Mouse (Mus musculus): ENCODE measurements around the gene Foxn3.

Gene Foxn3

DNA sequence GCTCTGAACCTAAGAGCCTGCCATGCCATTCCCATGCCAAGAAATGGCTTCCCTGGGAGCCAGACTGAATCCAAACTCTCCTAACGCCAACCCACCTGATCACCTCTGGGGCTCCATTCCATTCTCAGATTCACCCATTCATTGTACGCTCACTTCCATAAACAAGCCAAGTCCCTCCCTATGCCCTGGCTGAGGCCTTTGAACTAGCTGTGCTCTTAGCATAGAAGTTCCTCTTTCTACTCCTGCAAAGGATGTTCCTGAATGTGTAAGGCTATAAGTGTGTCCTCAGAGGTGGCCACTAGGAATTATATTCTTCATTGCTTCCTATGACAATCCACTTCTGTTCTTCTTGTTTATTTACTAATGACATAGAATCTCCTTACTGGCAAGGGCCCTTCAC, 40.5 kb downstream of the Foxn3 start:
- DNase-seq: no peak

DNA sequence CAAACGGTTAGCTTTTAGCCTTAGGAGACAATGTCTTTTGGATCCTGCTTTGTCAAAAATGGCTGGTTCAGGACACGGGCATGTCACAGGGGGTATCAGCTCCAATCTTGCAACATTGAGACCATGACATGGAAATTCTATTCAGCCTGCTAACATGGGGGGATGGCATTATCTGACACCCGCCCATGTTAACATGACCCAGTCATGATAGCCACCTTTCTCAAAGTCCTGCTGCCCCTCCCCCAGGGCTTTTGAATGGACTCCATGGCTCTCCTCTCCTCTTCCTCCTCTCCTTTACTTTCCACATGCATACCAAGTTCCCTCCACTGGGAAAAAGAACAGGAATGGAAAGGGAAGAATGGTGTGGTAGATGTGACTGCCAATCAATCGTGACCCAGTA, 43.5 kb downstream of the Foxn3 start:
- DNase-seq: no peak

DNA sequence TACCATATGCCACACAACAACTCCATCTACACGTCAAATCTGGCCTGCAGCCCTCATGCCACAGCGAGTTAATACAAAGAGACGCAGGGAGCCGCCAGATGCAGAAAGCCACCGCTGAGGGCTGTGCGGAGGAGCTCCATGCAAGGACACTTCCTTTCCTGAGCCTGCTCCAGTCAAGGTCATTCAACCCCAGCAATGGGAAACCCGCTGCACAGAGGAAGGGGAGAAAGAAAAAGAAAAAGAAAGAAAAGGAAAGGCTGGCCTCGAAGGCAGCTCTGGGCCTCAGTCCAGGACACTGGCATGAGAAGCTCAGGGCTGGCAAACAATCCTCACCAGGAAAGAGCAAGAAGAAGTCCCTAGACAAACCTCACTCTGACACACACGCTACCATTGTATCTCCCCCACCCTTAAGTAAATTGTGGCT, 44.2 kb downstream of the Foxn3 start:
- no peak for DNase-seq

DNA sequence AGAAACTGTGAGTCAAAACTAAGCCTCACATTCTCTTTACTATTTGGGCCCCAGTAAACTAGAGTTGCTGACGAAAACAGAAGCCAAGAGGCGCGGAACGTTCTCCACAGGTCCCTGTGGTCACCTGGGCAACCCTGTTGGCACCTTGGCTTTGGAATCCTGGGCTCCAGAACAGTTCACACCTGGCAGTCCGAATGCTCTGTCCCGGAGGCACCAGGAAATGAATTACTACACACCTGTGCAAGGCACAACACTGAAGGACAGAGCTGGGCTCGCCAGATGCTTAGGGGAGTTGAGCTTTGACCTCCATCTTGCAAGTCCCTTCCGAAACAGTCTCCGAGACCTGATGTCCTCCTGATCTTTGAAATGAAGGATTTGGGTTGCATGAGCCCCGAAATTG, 44.7 kb downstream of the Foxn3 start:
- DNase-seq: no peak

DNA sequence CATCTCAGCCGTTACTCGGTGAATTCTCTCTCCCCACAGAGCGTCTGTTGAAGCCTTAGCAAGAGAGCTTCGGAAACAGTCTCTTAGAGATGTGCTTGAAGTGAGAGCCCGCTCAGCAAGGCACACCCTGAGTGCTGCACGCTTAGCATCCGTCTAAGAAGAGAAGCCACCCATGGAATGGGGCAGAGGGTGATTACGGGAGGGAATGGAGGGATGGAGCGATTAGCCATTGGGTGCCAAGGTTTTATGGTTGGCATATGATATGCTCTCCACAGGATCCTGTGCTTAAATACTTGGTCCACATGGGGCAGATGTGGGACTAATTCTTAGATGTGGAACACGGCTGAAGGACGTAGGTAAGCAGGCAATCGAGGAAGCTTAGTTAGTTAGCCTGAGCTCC, 45.3 kb downstream of the Foxn3 start:
- no peak for DNase-seq

DNA sequence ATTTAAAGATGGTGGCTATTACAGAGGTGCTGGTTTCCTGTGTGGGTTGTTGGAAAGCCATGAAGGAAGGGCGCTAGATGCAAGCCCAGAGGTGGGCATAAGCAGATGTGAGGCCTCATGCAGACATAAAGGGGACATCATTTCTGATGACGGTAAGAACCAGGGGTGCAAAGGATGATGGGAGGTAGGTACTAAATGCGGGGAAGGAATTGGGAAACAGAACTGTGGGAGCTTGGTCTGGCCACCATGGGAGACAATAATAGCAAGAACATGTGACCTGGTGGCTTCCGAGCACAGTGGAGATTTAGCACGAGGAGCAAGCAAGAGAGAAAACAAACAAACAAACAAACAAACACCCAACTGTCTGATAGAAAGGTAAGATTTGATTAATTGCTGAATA, 46.1 kb downstream of the Foxn3 start:
- DNase-seq: no peak

DNA sequence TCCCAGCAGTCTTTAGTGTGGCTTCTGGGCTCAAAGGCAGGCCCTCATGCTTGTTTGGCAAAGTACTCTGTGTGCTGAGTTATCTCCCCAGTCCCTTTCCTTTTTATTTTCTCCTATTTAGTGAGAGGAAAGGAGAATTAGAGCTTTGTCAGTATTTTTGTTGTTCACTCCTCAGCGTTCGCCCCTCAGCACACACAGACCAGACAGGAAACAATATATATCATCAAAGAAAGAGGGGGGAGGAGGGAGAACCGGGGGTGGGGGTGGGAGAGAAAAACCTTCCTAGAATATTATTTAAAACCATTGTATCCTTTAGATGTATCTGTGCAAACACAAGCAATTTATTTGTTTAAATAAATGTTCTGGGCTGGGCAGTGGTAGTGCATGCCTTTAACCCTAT, 47.9 kb downstream of the Foxn3 start:
- DNase-seq: no peak

DNA sequence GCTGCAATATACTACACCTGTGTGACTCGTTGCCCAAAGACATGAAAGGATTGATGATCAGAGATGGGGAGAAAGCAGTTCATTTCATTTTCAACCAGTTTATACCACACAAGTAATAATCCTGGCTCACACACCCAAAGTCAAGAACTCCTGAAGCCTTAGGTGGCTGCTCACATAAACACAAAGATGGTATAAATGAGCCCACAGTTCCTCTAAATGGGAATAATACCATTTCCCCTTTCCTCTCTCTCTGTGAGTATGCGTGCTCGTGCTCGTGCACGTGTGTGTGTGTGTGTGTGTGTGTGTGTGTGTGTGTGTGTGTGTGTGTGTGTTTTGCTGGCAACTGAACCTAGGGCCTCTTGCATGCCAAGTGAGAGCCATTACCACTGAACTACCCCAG, 51.7 kb downstream of the Foxn3 start:
- DNase-seq: no peak

DNA sequence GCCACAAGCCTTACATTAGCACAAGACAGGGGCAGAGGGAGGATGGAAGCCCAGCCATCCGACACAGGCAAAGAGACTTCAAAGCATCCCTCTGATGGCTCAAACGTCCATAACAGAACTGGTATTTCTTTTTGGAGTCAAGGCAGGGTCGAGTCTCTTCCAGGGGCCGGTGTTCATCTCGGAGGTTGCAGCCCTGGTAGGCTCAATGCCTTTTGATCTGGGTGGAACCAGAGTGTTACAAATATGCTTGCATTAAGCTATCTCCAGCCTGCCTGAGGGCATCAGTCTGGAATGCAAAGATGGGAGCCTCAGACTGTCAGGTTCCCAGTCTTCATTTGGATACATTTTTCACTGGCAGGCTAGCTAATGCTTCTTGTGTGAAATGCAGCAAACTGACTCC, 52.6 kb downstream of the Foxn3 start:
- no peak for DNase-seq

DNA sequence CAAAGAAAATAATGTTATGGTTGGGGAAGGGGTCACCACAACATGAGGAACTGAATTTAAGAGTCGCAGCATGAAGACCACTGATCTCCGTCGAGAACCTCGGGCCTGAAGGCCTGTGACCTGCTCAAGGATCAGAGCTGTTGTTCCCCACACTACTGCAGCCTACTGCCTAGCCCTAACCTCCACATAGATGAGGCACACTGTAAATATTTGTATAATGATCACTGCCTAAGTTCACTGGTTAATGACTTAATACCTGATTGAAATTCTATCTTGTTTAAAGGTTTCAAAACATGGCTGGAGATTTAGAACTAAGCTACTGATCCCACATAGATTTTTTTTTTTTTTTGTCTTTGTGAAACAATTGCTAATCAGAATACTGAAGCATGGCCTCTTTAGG, 61.2 kb downstream of the Foxn3 start:
- no peak for DNase-seq

DNA sequence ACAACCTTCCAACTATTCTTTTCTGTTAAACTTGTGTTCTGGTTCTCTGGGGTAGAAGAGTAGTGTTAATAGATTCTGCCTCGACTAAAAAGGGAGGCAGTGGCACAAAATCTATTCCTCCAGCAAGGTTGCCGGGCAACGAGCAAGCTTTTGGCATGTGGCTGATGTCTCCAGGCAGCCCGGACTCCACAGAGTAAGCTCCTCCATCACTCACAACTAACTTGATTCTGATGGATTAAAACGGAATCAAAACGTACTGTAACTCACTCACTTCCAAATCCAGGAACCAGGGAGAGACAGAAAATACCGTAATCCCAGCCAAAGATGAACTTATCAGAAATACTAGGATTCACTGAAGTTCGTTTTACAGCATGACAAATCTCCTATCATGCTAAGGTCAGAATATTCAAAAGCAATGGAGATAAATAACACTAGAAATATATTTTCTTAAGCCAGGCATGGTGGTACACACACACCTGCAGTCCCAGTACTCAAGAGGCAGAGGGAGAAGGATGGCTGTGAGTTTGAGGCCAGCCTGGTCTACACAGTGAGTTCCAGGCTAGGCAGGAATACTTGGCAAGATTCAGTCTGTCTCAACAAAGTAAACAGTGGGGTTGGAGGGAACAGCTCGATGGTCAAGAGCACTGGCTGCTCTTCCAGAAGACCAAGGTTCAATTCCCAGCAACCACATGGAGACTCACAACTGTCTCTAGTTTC, 64.2 kb downstream of the Foxn3 start:
- DNase-seq: peak; percentile 48

DNA sequence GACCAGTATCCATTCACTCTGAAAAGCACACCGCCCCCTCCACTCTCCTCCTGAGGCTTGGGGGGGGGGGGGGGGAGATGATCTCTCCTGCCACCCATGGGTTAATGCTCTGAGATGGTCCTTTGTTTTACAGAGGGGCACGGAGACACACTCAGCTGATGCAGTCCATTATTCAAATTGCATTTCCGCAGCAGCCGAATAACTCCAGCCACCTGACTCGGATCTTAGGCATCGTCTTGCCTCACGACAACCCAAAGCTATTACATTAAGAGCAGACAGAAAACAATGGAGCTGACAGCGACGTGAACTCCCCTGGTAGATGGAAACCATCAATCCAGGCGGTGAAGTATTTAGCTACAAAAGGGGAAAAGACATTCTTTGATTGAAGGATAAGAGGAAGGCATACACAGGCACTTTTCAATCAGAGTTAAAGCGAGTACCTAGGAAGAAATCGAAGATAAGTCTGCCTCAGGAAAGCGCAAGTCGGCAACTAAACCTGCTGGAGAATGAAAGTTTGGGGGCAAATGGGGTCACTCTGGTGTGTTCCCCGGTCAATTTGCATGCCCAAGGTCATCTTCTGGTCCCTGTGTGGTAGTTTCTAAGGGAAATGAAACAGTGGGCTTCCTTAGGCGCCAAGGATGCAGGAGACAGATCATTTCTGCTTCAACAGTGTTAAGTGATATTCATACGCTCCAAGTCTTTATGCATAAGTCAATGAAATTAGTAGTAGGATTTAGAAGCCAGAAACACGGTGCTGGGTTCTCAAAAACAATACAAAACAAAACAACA, 65.0 kb downstream of the Foxn3 start:
- no peak for DNase-seq

DNA sequence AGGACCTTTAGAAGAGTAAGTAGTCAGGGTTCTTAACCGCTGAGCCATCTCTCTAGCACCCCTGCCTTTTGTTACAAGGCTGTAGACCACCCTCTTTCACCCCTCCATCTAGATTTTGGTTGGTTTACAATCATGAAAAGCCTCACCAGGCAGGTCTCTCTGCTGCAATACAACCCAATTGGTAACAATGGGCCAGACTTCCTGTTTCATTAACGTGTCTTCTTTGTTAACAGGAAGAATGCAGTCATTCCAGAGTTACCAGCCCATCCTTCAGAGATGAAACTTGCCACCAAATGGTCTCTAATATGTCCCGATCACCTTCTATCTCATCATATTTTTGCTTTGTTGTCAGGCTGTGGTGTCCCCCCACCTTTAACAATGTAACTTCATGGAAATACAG, 66.4 kb downstream of the Foxn3 start:
- DNase-seq: no peak

DNA sequence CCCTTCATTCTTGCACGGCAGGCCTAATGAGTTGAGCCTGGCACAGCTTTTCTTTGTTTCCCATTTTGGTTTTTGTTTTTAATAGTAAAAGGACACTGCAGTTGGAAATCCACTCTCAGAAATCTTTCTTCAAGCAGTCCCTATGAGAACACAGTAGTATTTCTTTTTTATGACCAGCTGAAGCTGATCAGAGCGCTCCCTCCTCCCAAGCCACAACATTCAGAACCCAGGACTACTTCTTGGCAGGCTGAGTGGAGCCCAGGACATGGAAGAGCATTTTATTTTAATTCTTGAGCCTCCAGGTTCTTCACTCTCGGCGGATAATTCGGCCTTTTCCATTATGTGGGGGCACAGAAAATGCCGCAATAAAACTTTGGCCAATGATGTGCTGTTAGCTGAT, 73.2 kb downstream of the Foxn3 start:
- no peak for DNase-seq

DNA sequence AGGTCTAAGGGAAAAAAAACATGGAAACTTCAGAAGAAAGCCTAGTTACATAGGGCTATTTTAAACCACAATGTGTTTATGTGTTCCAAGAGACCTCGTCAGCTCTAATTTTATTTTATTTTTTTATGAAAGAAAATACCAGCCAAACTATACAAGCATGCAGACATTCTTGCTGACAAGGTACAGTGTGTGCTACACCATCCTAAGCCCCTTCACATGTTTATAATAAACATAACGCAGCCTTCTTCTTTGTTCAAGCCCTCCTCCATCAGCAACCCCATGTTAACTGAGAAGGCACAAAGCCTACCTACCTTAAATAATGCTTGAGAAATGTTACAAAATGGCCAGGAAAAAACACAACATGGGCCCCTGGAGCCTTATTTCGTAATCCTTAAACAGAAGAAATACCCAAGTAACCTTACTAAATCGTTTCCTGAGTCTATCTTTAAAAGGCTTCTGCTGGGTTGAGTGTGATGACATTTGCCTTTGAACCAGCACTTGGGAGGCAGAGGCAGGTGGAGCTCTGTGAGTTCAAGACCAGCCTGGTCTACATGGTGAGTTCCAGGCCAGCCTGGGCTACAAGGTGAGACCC, 74.3 kb downstream of the Foxn3 start:
- no peak for DNase-seq

DNA sequence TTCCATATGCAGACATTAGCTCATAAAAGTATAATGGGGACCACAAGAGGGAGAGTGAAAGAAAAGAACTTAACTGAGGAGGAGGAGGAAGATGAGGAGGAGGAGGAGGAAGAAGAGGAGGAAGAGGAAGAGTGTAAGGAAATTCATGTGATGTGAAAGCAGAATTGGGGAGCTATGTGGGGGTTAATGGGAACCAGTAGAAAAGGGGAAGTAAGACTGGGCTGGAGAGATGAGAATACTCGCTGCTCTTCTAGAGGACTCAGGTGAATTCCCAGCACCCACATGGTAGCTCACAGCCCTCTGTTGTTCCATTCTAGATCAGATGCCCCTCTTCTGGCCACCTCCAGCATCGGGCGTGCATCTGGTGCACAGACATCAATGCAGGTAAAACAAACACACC, 83.0 kb downstream of the Foxn3 start:
- DNase-seq: no peak

DNA sequence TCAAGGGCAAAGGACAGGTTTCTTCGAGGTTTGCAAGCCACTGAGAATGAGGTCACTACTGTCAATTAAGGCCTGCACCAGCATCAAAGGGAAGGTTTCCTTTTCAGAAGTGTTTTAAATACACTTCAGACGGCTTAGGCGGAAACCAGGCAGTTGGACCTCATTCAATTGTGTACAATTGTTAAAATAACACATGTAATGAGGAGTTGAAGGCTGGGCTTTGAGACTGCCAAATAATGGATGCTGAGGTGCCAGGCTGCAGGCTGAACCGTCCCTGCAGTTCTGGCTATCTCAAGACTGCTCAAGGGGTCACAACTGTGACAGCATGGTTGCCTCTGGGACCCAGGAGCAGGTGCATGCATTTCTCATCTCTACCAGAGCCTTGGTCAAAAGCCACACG, 89.2 kb downstream of the Foxn3 start:
- no peak for DNase-seq

DNA sequence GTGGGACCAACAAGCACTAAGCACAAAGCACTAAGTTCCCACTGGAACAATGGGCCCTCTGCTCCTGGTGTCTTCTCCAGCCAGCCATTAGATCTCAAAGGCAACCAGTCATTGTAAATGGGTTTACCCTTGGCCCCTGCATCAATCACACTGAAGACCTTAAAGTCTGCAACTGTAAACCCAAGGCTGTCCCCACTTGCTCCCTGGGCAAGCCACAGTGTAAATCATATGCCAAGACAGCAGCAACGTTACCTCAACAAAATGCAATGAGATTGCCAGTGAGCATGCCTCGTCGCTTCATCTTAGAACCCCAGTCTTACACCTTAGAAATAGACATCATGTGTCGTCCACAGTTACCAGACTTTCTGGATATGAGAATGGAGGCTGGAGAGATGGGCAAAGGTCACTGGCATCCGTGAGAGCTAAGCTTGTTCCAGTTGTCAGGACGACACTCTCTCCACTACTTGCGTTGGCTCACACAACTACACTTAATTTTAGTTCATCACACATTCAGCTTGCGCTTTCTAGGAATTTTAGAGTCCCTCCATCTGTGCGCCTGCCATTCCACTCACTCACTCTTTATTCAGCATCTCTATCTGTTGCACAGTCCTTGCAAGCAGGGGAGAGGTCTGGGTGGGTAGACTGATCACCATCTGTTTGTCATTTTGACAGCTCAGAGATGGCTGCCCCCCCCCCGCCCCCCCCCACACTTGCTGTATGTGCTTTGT, 89.8 kb downstream of the Foxn3 start:
- DNase-seq: no peak

DNA sequence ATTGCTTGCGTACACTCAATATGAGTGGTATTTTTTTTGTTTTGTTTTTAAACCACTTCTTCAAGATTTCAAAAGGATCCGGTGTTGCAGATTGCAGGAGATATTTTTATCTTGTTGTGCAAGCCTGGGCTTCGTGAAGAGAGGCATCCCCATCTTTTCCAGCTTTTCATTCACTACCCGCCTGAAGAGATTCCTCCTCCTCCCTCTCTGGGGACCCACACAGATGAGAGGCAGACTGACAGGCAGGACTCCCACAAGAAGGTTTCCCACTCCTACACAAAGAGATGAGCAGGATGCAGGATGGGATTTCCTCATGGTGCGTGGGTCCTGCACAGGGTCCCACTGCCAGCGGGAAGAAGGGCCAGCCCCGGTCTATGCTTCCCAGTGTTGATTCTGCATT, 92.0 kb downstream of the Foxn3 start:
- DNase-seq: no peak

DNA sequence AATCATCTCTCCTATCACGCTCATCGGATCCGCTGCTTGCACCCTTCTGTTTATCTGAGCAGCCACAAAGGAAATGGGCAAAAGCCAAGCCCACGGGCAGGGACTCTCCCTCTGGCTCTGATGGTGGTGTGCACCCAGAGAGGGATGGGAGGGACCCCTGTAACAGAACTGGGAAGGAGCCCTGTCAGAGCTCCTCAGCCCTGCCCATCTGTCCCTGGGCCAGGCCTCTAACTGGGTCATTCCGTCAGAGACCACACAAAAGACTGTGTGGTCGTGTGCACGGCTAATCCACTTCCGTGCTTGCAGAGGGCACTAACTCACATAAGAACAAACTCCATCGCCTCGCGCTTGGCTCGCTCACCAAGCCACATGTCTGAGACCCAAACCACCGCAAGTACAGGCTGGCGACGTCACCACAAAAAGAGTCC, 95.5 kb downstream of the Foxn3 start:
- no peak for DNase-seq

DNA sequence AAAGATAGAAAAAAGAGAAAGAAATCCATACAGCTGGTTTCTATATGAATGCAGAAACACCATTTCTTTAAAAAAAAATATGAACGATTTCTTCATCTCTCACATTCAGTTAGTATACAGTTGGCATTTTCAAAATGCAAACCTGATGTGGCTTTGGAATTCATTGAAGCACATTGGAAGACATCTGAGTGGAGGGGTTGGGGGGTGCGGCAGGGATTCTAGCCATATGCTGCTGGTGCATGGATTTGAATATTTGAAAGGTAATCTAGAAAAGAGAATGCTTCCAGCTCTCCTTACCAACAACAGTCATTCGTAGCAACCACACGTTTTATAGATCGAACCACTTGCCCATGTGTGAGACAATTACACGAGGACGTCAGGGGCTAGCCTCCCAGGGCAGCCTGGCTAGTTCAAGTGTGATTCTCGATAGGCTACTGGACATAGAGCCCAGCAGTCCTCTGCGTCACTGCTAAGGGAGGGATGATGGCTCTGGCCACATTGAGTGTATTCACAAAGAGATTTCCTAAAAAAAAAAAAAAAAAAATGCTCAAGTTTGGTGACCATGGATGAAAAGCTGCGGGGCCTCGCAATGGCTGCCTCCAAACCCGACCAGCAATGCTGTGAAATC, 96.0 kb downstream of the Foxn3 start:
- DNase-seq: no peak

DNA sequence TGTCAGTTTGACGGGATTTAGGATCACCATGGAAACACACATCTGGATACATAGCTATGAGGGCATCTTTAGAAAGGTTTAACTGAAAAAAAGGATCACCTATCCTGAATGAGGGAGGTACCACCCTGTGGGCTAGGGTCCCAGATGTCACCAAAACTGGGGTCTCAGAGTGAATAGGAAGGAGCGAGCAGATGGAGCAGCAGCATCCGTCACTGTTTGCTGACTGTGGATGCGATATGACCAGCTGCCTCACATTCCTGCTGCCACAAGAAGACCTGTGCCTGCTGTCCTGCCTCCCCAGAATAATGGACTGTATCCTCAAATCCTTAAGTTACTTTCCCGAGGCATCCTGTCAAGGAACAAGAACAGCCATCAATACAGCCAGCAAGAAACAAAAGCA, 97.0 kb downstream of the Foxn3 start:
- DNase-seq: no peak

DNA sequence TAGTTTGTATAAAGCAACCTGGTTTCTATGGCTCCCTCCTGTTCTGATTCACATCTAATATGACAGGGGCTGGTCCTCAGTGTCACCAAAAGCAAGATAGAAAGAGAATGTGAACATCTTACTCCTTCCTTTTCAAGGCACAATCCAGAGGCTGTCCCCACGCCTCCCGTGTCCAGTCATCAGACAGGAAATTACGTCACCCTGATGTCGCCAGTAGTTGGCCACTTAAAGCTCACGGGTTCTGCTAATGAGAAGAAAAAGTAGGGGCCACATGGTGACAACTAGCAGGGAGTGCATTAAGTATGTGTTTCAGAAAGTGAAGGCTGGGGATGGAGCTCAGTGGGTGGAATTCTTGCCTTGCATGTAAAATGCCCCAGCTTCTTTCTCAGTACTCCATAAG, 99.1 kb downstream of the Foxn3 start:
- DNase-seq: no peak

Data from right cerebral cortex, postnatal 14 days (tissue).